Mouse (Mus musculus) kidney, embryonic 15.5 days (tissue): ENCODE measurements around the gene Marf1. TPM values are rescaled to one million over a fixed set of nuclear protein-coding genes. Genes with fewer than 3 reads are reported as not detected.
"Not testable (repeated sequence)": the region's sequence is repeated elsewhere in the genome, so short reads cannot be mapped to it uniquely, and the experiment has no call there.

Experiments
- ATAC-seq: fragments of 200-750 bp; cut with Nextera tagmentation; replicated peaks from 2 replicates; pipeline ENCODE4 v1.8.0; 2017; ENCODE audit warnings: moderate TSS enrichment; ENCODE audit not compliant: low FRiP score
- H3K27ac ChIP-seq: fragments of 300-500 bp; sonication (generic); 2 replicates; pipeline ENCODE4 v1.5.1; 2015; ENCODE audit warnings: mild to moderate bottlenecking, inconsistent platforms
- H3K27me3 ChIP-seq: fragments of 300-500 bp; sonication (generic); 2 replicates; pipeline ENCODE4 v1.6.1; 2015; ENCODE audit warnings: inconsistent platforms
- H3K36me3 ChIP-seq: fragments of 300-500 bp; sonication (generic); 2 replicates; pipeline ENCODE4 v1.6.1; 2015; ENCODE audit warnings: inconsistent platforms
- H3K4me1 ChIP-seq: fragments of 300-500 bp; sonication (generic); 2 replicates; pipeline ENCODE4 v1.6.1; 2015; ENCODE audit warnings: inconsistent platforms
- H3K4me2 ChIP-seq: fragments of 300-500 bp; sonication (generic); 2 replicates; pipeline ENCODE4 v1.6.1; 2015; ENCODE audit warnings: moderate library complexity, mild to moderate bottlenecking, inconsistent platforms
- H3K4me3 ChIP-seq: fragments of 300-500 bp; sonication (generic); replicated peaks from 2 replicates; pipeline ENCODE4 v1.5.1; 2015; ENCODE audit warnings: mild to moderate bottlenecking, inconsistent platforms
- H3K9ac ChIP-seq: fragments of 300-500 bp; sonication (generic); 2 replicates; pipeline ENCODE4 v1.6.1; 2015; ENCODE audit warnings: mild to moderate bottlenecking, inconsistent platforms
- H3K9me3 ChIP-seq: fragments of 300-500 bp; sonication (generic); replicated peaks from 2 replicates; pipeline ENCODE4 v1.6.1; 2016; ENCODE audit warnings: inconsistent platforms
- WGBS: fragments of 180-500 bp; shearing (Covaris S2); methylation state at CpG from one replicate; pipeline ENCODE4 v1.1.7; 2015; ENCODE audit warnings: mixed read lengths; 5-methylcytosine and 5-hydroxymethylcytosine counted together
- polyA plus RNA-seq: library from polyadenylated mRNA; unstranded; fragments of >200 nt; fragmentation: Nextera tagmentation; extraction: Ambion mirVana; gene quantifications from 2 replicates; pipeline ENCODE4 v1.2.1, GENCODE M21; 2015

The Marf1 gene
- polyA plus RNA-seq, 1 experiment from 2014 or later: 16.8 TPM

- Histone ChIP-seq H3K36me3 (0 out of 2 replicates have a peak, but pooled peaks cover 5% of the 10 kb centered on the region), H3K4me2 (no peak overlapping the region), H3K9me3 (no peaks in the 10 kb centered on the region), H3K27me3 (no peaks in the 10 kb centered on the region), H3K4me3 (no peak overlapping the region), H3K4me1 (peaks cover 38% of the 10 kb centered on the region), H3K27ac (no peak overlapping the region), H3K9ac (no peak overlapping the region)
- 86% methylated on average over 1 of the region's 1 CpGs for WGBS
- no peak for ATAC-seq
Measured at GRCm38 (mm10) chr16:14160941-14161340, 2.2 kb downstream of the Marf1 start.

- Histone ChIP-seq H3K27me3 (no peaks in the 10 kb centered on the region), H3K4me3 (peak overlapping the region; percentile 78), H3K9ac (peak overlapping the region; percentile 73), H3K4me2 (peak overlapping the region; percentile 75), H3K4me1 (peaks cover 26% of the 10 kb centered on the region), H3K9me3 (no peaks in the 10 kb centered on the region), H3K36me3 (0 out of 2 replicates have a peak, but pooled peaks cover 5% of the 10 kb centered on the region), H3K27ac (peak overlapping the region; percentile 99)
- no peak; the same call in 1 of the 2 replicates for ATAC-seq
- WGBS: under 1% methylated on average over 10 of the region's 10 CpGs
Measured at GRCm38 (mm10) chr16:14159746-14160131, 3.4 kb downstream of the Marf1 start.

- Histone ChIP-seq H3K9me3 (no peaks in the 10 kb centered on the region), H3K9ac (peak overlapping the region; percentile 76), H3K4me1 (peaks cover 20% of the 10 kb centered on the region), H3K4me2 (peak overlapping the region; percentile 75), H3K36me3 (0 out of 2 replicates have a peak, but pooled peaks cover 5% of the 10 kb centered on the region), H3K4me3 (peak overlapping the region; percentile 78), H3K27me3 (no peaks in the 10 kb centered on the region), H3K27ac (peak overlapping the region; percentile 99)
- under 1% methylated on average over 58 of the region's 58 CpGs for WGBS
- ATAC-seq: peak; percentile 92
Measured at GRCm38 (mm10) chr16:14158936-14159745, 4.0 kb downstream of the Marf1 start.

- Histone ChIP-seq H3K4me1 (peaks cover 16% of the 10 kb centered on the region), H3K4me2 (peak overlapping the region; percentile 61), H3K27ac (peak overlapping the region; percentile 92), H3K9ac (peak overlapping the region; percentile 76), H3K27me3 (no peaks in the 10 kb centered on the region), H3K36me3 (peaks cover 10% of the 10 kb centered on the region), H3K4me3 (peak overlapping the region; percentile 78), H3K9me3 (no peaks in the 10 kb centered on the region)
- ATAC-seq: no peak
- 8% methylated on average over 7 of the region's 7 CpGs for WGBS
Measured at GRCm38 (mm10) chr16:14158536-14158935, 4.6 kb downstream of the Marf1 start.

DNA sequence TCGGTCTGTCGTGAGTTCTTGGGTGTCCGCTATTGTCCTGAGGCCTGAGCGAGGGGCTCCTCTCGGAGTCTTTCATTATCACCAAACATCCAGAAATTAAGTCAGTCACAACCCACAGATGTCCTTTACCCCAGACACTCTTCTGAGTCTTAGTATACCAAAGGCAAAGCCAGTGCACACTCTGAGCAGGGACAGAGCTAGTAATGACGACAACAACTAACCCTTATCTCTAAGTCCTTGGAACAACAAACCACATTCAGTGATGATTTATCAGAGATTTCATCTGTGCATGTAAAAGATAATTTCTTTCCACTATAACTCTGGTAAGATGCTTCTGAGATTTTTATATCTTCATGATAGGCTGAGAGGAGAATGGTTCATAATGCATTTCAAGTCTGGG lies 6.8 kb downstream of the Marf1 start:
- H3K27ac ChIP-seq: no peak overlapping the region
- H3K9me3 ChIP-seq: no peaks in the 10 kb centered on the region
- H3K4me2 ChIP-seq: no peak overlapping the region
- H3K4me3 ChIP-seq: no peak overlapping the region
- H3K4me1 ChIP-seq: peaks cover 9% of the 10 kb centered on the region
- 92% methylated on average over 6 of the region's 6 CpGs for WGBS
- H3K27me3 ChIP-seq: no peaks in the 10 kb centered on the region
- H3K36me3 ChIP-seq: peaks cover 32% of the 10 kb centered on the region
- H3K9ac ChIP-seq: no peak overlapping the region
- ATAC-seq: no peak

- H3K36me3 ChIP-seq: peaks cover 39% of the 10 kb centered on the region
- ATAC-seq: not testable (repeated sequence)
- 87% methylated on average over 1 of the region's 2 CpGs for WGBS
Measured at GRCm38 (mm10) chr16:14155638-14156037, 7.5 kb downstream of the Marf1 start.

DNA sequence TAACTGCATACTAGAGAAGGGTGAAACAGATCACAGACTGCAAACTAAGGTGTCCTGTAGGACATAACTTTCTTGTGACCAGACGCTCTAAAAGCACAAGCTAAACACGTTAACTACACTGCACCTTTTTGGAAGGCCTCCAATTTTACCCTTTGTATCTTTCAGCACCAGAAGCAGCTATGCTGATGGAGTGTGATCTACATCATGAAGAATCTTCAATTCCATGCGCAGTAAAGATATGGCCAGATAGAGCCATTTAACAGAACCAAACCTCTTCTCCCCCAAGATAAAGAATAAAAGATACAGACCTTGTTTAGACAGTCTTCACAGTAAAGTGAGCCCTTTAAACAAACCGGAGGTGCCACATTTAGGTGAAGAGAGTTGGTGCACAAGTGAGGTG lies 11.4 kb downstream of the Marf1 start:
- Histone ChIP-seq H3K27ac (no peak overlapping the region), H3K4me1 (no peaks in the 10 kb centered on the region), H3K9ac (no peak overlapping the region), H3K9me3 (no peaks in the 10 kb centered on the region), H3K4me3 (no peak overlapping the region), H3K4me2 (no peak overlapping the region), H3K36me3 (peaks cover 68% of the 10 kb centered on the region), H3K27me3 (no peaks in the 10 kb centered on the region)
- 91% methylated on average over 4 of the region's 4 CpGs for WGBS
- ATAC-seq: no peak

More at GRCm38 (mm10) chr16:14155638-14156037, 7.5 kb downstream of the Marf1 start:
- H3K27me3 ChIP-seq, H3K4me2 ChIP-seq, H3K4me3 ChIP-seq, H3K27ac ChIP-seq, H3K4me1 ChIP-seq, H3K9me3 ChIP-seq, H3K9ac ChIP-seq: not testable (repeated sequence)

GRCm38 (mm10) chr16:14147712-14148111 lies 15.4 kb downstream of the Marf1 start:
- peaks cover 89% of the 10 kb centered on the region for H3K36me3 ChIP-seq

DNA sequence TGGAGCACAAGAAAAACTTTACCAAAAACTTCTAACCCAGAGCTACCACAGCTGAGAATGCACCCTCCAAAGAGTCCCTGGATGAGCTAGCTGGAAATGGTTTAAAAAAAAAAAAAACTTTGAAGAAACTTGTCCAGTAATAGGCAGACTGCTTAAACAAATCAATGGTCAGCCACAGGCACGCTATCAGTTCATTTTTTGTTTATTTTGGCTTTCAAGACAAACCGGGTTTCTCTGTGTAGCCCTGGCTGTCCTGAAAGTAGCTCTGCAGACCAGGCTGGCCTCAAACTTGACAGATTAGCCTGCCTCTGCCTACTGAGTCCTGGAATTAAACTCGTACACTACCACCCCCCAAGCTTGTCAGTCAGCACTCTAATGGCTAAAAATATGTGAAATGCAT lies 19.9 kb downstream of the Marf1 start:
- H3K27me3 ChIP-seq: no peaks in the 10 kb centered on the region

More at GRCm38 (mm10) chr16:14147712-14148111, 15.4 kb downstream of the Marf1 start:
- no peak overlapping the region for H3K27ac ChIP-seq
- no peak overlapping the region for H3K4me3 ChIP-seq
- H3K27me3 ChIP-seq: no peaks in the 10 kb centered on the region
- no peaks in the 10 kb centered on the region for H3K4me1 ChIP-seq
- no peak overlapping the region for H3K9ac ChIP-seq
- H3K4me2 ChIP-seq: no peak overlapping the region
- no peak for ATAC-seq
- H3K9me3 ChIP-seq: no peaks in the 10 kb centered on the region

GRCm38 (mm10) chr16:14139106-14139505 lies 24.0 kb downstream of the Marf1 start:
- no peak for ATAC-seq
- Histone ChIP-seq H3K36me3 (peaks cover 94% of the 10 kb centered on the region), H3K9me3 (no peaks in the 10 kb centered on the region), H3K4me1 (no peaks in the 10 kb centered on the region), H3K4me3 (no peak overlapping the region), H3K4me2 (no peak overlapping the region), H3K9ac (no peak overlapping the region), H3K27me3 (no peaks in the 10 kb centered on the region), H3K27ac (no peak overlapping the region)

More for the DNA sequence above, 19.9 kb downstream of the Marf1 start:
- Histone ChIP-seq H3K9ac (no peak overlapping the region), H3K4me3 (no peak overlapping the region), H3K4me2 (no peak overlapping the region), H3K27ac (no peak overlapping the region), H3K4me1 (no peaks in the 10 kb centered on the region), H3K9me3 (no peaks in the 10 kb centered on the region), H3K36me3 (peaks cover 89% of the 10 kb centered on the region)
- ATAC-seq: no peak
- WGBS: 79% methylated on average over 3 of the region's 3 CpGs

GRCm38 (mm10) chr16:14137976-14138561 lies 25.1 kb downstream of the Marf1 start:
- Histone ChIP-seq H3K9ac (no peak overlapping the region), H3K4me2 (no peak overlapping the region), H3K27ac (no peak overlapping the region), H3K9me3 (no peaks in the 10 kb centered on the region), H3K27me3 (no peaks in the 10 kb centered on the region), H3K4me3 (no peak overlapping the region), H3K4me1 (no peaks in the 10 kb centered on the region), H3K36me3 (peaks cover 94% of the 10 kb centered on the region)
- ATAC-seq: no peak
- 92% methylated on average over 1 of the region's 1 CpGs for WGBS

GRCm38 (mm10) chr16:14135014-14135413 lies 28.1 kb downstream of the Marf1 start:
- Histone ChIP-seq H3K9ac (no peak overlapping the region), H3K4me2 (no peak overlapping the region), H3K4me1 (no peaks in the 10 kb centered on the region), H3K4me3 (no peak overlapping the region), H3K27me3 (no peaks in the 10 kb centered on the region), H3K9me3 (no peaks in the 10 kb centered on the region), H3K36me3 (peaks cover 96% of the 10 kb centered on the region), H3K27ac (no peak overlapping the region)
- no peak for ATAC-seq
- WGBS: 76% methylated on average over 2 of the region's 2 CpGs
